Mouse (Mus musculus) v-Abl transformed pro-B cells (cell line): Measurements from ENCODE around the gene Gpr156.

Source experiments
- in situ Hi-C, 2 experiments: fragments of 400-800 bp; cut with MboI; formaldehyde crosslinking; loops; one replicate each; pipeline ENCODE4 v1.15.1; 2025; ENCODE audit not compliant: unreplicated experiment in 2 of 2

Gene Gpr156

DNA sequence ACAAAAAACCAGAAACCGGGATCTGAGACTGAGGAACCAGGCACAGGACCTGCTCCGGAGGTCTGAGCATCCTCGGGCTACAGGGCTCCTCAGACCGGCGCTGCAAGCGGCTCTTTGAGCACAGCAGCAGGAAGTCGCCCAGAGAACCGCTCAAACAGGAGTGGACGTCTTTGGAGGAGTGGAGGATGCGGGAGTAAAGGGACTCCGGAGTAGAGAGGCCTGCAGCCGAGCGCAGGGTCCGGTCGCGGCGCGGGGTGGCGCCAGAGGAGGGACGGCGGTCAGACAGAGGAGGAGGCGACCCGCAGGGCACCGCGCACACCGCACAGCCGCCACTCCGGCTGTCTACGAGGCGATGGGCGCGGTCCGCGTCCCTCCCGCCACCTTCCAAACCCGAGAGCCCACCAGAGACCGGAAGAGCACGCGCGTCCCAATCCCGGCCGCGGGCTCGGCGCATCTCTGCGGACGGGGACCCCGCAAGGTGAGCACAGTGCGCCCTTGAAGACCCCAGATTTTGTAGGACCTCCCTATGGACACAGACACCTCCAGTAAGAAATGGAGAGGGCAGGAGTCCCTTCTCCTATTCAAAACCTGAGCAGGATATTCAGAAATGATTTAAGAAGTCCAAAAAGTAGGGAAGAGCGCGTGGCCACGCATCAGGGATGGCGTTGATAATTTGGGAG is at the start of gene Gpr156:
Gene Gpr156 (plus strand): TSS at position 359 of the 680 bp plus-strand sequence.
- in situ Hi-C loops, result no loop called here

DNA sequence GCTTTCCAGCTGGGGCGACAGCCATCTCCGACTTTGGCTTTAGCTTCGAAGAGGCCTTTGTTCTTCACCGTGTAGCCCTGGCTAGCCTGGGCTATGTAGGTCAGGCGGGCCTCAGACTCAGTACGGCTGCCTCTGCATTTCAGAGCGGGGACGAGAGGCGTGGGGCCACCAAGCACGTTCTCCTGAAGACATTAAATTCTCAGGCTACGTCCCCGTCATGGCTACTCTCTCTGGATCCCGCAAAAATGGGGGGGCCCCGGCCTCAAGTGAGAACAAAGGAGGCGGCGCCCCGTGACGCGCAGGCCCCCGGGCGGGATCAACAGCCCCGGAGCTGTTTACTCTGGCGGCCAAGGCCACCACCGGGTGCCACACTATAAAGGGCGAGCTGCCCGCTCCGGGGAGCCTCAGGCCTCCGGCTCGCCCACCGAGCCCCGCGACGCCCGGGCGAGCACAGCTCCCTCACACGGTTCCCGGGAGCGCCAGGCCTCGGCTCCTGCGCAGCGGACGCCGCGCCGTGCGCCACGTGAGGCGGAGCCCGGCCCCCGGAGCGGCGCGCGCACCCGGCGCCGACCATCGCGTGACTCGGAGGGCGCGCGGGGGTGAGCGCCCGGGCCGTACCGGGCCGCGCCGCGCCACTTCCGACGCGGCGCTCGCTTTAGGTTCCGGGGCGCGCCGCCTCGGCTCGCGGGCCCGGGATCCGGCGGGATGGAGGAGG is 48.3 kb upstream of the Gpr156 start, which contains the start of gene Lrrc58:
Gene Lrrc58 (plus strand): TSS at position 599 of the 715 bp plus-strand sequence.
- in situ Hi-C loops, result loop anchor here in 1 of 2 experiments (25.0 kb wide), 1 partner anchor 644 kb away; the partner anchor contains the start of gene Timmdc1

DNA sequence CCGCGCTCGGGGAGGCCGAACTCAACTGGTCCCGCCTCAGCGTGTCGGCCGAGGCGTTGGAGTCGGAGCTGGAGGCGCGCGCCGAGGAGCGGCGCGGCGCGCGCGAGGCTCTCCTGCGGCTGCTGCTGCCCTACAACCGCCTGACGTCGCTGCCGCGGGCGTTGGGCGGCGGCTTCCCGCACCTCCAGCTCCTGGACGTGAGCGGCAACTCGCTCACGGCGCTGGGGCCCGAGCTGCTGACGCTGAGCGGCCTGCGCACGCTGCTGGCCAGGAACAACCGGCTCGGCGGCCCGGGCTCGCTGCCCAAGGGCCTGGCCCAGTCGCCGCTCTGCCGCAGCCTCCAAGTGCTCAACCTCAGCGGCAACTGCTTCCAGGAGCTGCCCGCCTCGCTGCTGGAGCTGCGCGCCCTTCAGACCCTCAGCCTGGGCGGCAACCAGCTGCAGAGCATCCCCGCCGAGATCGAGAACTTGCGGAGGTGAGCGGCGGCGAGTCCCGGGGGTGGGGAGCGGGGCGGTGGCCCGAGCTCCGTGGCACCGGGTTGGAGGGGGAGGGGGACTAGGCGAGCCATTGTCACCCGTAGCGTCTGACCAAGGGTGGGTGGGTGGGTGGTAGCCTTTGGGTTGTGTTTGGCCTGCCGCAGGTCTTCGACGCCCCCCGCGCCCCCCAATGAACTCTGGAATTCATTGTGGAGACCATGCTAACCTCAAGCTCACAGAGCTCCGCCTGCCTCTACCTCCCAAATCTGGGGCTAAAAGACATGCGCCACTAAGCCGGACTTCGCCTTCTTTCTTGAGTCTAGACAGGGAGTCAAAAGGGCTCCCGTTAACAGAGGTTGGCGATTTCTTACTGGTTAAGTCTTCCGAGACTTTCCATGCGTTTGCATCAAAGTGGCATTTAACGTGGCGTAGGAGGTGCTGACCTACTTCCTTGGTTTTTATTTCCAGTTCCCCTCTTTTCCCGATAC is 47.5 kb upstream of the Gpr156 start:
- in situ Hi-C loops, result loop anchor here in 1 of 2 experiments (25.0 kb wide), 1 partner anchor 644 kb away; the partner anchor contains the start of gene Timmdc1

DNA sequence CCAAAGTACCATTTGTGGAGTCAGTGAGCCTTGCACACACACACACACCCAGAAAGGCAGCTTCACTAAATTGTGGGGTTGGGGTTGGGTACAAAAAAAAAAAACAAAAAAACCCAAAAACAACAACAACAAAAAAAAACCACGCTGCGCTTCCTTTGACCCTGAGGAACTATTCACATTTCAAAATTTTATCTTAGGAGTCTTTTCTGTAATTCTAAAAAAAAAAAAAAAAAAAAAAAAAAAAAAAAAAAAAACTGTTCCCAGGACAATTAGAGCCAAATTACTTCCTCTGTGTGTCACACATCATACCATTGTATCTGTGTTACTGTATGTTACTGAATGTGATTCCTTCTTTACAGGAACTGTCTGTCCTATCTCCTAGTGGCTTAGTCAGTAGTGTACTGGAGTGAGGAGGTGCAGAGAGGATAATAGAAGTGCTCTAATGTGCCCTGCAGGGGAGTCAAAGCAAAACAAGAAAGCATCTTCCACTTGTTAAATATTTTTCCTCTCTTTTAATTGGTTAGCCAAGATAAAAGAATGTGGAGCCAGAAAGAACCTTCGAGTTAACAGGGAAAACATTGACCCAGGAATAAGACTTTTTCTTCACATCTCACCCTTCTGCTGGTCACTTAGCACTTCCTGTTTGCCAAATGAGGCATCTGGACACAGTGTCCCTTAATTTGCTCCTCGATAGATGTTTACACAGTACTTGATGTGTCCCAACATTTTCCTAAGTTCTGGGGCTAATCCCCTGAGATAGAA is 46.6 kb upstream of the Gpr156 start:
- in situ Hi-C loops, result loop anchor here in 1 of 2 experiments (25.0 kb wide), 1 partner anchor 643 kb away; the partner anchor contains the start of gene Timmdc1

DNA sequence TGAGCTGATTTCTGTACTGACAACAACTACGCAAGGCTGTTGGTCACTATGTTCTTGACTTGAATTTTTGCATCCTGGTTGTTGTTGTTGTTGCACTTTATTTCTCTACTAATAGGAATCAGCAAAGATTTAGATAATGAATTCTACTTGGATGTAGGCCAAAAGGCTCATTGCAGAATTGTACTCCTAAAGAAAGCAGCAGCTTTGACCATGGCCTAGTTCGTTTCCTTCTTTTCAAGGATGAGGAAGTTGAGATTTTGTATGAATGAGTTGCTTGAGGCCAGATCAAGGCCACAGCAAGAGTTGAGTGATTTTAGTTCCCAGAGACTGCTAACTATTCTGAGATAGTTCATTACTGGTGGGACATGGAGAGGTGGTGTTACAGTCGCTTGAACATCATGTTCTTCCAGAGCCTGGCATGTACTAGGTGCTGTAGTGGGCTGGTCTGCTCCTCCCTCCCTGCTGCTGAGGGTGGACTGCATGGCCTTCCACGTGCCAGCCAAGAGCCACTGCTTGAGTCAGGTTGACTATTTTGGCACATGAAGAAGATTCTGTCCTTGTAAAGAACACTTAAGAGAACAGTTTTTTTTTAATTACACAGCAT is 45.1 kb upstream of the Gpr156 start:
- in situ Hi-C loops, result loop anchor here in 1 of 2 experiments (25.0 kb wide), 1 partner anchor 641 kb away; the partner anchor contains the start of gene Timmdc1

DNA sequence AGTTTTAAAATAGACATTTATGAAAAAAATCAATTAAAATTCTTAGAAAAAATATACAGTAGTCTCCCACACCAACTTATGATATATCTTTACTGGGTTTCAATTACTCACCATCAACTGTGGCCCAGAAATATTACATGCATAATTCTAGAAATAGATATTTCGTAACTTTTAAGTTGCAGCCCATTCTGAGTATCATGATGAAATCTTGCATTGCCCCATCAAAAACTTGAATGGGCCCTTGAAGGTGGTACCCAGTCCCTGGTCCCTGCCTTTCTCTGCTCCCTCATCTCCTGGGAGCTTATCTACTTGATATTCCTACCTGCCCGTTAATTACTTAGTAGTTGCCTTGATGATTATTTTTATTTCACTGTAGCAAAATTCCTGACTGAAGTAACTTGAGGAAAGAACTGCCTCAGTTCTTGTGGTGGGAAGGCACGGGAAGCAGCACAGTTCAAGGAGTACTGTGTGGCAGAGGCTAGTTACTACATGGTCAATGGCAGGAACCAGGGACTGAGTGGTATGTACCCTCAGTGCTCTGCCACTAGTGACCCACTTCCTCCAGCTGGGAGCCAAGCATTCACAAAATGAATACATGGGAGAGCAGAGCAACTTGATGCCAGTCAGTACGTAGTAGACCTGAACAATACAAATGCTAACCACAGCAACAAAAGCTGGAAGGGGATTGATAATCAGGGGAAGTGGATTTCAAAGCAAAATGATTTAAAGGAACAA is 41.6 kb upstream of the Gpr156 start:
- in situ Hi-C loops, result loop anchor here in 1 of 2 experiments (25.0 kb wide), 1 partner anchor 638 kb away; the partner anchor contains the start of gene Timmdc1

DNA sequence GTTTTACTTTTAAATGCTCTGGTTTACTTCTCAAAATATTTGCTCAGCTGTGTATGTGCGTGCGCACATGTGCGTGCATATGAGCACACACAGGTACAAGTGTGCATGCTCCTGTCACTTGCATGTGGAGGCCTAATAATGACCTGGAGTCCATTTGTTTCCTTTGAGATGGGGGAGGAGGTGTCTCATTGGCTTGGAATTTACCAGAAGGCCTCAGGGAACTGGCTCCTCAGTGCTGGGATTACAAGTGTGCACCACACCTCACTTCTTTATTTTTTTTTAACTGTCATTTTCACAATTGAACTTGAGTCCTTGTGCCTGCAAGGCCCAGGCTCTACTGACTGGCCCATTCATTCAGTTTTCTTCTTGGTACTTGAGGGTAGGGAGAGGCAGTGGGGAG is 38.9 kb upstream of the Gpr156 start:
- in situ Hi-C loops, result no loop called here

DNA sequence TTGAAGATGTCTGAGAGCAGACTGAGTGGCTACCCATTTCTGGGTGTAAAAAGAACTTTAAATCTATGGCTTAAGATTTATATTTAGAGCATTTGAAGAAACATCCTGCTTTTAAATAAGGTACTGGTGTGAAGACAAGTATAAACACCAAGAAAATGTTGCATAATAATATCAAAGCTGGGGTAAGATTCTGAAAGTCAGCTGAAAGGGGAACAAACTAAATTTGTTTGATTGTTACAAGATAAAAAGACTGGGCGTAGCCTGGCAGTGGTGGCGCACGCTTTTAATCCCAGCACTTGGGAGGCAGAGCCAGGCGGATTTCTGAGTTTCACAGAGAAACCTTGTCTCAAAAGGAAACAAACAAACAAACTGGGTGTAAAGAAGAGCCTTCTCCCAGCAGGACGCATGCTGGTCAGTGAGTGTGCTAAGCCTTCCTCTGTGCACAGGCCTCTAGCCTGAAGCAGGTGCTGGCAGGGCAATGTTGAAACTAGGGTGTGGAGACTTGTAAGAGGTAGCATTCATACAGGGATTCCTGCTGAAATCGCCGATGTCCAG is 37.3 kb upstream of the Gpr156 start:
- in situ Hi-C loops, result no loop called here

DNA sequence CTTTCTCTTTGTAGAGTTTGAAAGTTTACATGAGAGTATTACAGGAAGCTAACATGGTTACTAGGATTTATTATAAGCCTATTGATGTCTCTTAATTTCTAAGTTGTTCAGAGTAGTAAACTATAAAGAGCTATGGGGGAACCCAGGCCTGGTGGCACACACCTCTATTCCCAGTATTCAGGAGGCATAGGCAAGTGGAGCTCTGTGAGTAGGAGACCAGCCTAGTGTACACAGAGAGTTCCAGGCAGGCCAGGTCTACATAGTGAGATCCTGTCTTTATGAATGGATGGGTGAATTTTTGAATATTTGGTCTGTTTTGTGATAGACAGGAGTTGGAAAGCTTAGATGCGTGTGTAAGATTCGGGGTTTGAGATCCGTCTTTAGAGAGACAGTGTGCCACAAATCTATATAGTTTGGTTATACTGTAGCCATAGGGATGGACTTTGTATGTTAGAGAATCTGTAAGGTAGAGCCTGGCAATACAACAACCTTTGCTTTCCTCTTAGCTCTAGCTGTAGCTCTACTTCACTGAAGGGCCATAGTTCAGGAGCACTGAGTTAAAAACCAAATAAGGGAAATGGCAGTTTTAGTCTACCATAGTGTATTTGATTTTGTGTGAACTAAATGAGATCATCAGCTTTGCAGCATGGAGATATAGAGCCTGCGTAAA is 36.4 kb upstream of the Gpr156 start:
- in situ Hi-C loops, result no loop called here

DNA sequence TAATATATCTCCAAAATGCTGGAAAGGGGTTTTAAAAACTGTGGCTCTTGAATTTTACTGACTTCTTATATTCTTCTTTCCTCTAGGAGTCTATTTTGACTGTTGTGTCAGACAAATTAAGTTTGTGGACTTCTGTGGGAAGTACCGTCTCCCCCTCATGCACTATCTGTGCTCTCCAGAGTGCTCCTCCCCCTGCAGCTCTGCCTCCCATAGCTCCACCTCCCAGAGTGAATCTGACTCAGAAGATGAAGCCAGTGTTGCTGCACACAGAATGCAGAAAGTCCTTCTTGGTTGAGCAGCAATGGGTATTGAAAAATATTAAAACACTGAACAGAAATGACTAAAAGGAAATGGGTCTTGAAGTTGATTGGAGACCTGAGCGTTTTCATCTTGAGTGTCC is 35.1 kb upstream of the Gpr156 start:
- in situ Hi-C loops, result no loop called here

DNA sequence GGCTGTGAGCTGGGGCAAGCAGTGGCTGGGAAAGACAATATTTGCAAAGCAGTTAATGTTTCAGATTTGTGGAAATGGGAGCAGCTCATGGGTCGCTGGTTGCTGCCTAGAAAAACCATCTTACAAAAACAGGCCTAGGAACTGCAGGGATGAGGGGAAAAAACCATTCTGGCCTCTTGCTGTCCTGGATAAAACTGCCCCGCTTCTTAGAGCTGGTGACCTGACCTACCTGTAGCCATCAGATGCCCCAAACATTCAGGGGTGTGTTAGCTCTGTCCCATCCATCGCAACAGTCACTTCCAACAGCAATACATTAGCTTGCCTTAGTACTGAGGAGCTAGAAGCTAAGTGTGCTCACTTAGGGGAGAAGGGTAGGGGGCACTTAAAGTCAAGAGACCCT is 27.3 kb upstream of the Gpr156 start:
- in situ Hi-C loops, result no loop called here

DNA sequence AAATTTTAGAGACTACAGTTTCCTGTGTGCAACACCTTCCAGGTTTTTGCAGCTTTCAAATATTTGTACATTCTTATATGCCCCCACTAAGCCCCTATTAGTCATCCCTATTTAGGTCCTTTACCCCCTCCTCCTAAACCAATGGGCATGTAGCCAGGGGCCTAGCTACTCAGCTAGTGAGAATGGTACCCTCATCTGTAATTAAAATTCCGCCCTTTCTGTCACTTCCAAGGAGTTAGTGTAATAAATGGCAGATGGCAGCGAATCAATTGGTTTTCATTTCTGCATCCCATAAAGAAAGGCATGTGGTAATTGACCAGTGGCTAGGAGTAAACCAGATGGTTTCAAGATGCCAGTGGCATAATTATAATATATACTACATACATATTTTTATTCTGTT is 23.6 kb upstream of the Gpr156 start:
- in situ Hi-C loops, result no loop called here

DNA sequence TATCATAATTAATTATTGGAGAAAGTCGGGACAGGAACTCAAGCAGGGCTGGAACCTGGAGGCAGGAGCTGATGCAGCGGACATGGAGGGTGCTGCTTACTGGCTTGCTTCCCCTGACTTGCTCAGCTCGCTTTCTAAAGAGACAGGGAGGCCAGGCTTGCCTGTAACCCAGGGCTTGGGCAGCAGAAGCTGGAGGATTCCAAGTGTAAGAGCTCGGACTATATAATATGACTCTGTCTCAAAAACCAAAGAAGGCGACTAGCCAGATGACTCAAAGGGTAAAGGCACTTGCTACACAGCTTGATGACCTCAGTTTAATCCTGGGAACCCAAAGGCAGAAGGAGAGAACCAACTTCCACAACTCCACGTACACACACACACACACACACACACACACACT is 22.9 kb upstream of the Gpr156 start:
- in situ Hi-C loops, result no loop called here

DNA sequence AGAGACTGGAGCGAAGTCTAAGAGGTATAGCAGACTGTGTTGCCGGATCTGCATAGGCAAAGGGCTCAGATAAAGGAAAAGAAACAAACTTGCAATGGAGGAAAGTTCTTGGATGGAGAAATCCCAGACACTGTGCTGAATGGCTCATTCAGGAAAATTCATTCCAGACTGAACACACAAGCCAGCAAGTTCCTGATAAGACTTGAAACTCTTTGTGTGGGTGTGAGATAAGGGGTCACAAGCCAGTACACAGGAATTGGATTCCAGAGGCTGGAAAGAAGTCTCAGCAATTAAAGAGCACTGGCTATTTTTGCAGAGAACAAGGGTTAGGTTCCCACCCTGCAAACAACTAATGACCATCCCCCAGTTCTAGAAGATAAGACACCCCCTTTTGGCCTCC is 22.4 kb upstream of the Gpr156 start:
- in situ Hi-C loops, result no loop called here

DNA sequence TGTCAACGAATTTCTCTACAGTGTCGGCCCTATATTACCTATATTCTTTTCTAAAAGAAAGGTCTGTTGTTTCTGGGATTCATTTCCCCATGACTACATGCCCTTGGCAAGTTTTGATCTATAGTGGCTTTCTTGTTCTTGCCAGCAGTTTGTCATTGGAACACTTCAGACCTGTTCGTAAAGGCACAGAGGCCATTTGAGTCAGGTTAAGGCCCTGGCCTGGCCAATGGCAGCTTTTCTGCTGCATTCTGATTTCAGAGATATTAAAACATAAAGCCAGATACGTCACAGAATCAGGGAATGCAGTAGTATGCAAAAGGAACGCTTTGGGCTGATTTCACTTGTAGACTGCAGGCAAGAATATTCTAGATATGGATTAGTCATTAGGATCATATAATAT is 17.5 kb upstream of the Gpr156 start:
- in situ Hi-C loops, result no loop called here

DNA sequence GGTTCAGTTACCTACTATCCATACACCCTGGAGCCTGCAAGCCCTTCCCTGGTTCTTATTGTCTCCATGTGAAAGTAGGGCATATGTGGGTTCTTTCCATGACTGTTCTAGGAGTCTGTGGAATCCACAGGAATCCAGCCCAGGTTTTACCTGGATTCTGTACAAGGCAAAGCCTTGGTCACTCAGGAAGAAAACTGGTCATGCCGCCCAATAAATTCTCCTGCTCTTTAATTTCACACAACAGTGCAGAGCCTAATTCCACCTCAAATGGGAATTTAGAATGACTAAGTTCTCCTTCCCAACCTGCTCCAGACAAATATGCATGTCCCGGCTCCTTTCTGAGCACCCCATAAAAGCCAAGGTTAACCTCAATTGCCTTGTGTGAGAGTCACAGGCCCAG is 16.9 kb upstream of the Gpr156 start:
- in situ Hi-C loops, result no loop called here

DNA sequence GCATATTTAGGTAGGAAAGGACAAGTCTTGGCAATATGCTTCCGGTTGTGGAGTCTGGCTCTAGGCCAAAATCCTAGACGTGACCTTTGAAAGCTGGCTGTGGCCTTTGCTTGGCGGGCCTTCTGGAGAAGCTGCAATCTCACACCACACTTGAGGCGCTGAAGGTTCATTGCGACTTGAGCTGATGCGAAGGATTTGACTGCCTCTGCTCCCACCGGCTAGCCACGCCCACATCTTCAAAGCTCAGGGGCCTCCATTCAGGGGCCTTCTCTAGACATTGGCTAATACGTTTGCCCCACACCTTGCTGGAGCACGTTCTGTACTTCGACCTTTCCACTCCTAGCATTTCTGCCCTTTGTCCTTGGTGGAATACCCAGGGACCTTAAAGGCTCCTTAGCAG is 15.0 kb upstream of the Gpr156 start:
- in situ Hi-C loops, result no loop called here

DNA sequence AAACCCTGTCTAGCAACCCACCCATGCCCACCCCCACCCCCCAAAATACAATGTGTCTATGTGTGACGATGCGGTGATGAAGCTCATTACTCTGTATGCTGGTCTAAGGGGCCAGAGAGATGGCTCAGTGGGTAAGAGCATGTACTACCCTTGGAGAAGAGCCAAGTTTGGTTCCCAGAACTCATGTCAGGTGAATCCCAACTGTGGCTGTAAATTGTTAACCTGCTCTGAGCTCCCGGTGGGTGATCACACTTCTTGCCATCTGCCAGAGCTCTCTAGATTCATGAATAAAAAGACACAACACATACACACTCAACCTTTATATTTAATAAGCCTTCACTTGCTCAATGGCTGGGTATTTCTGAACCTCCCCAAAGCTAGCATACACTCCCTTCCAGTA is 9.8 kb upstream of the Gpr156 start:
- in situ Hi-C loops, result no loop called here
